ENCODE assay signal across 8 mouse cellular contexts in genomic region chr11:70561937-70562286, GRCm38 (mm10). TPM values are rescaled to one million over a fixed set of nuclear protein-coding genes. Genes with fewer than 3 reads are reported as not detected.
DNase-seq lines count a peak whose midpoint lies in the region; ATAC-seq and TF ChIP-seq lines count a peak whose summit lies in the region.

No protein-coding gene starts in this region.

- no peak for TF ChIP-seq CTCF in C2C12 (IDR thresholded peaks at IDR 0.05; ENCODE audit: control insufficient read depth, insufficient read depth, insufficient read length)
- no peak for TF ChIP-seq CTCF in liver, embryonic 14.5 days (IDR thresholded peaks at IDR 0.05; ENCODE audit: low read depth)

- TF ChIP-seq EP300 in liver, embryonic 14.5 days (IDR thresholded peaks at IDR 0.05; ENCODE audit: low read depth), result no peak

- peaks cover 14% of the 10 kb centered on the region; the same call in 1 of the 2 replicates for H3K36me3 ChIP-seq in heart, embryonic 10.5 days
- peaks cover 8% of the 10 kb centered on the region for H3K36me3 ChIP-seq in C2C12 (ENCODE audit: control insufficient read depth, insufficient read depth)
- H3K36me3 ChIP-seq in forebrain, embryonic 13.5 days (ENCODE audit: poor library complexity, severe bottlenecking), result no peaks in the 10 kb centered on the region
- no peaks in the 10 kb centered on the region for H3K36me3 ChIP-seq in liver, embryonic 14.5 days (replicated peaks; ENCODE audit: control insufficient read depth, insufficient read depth, low read depth)

- H3K4me2 ChIP-seq in forebrain, embryonic 13.5 days, result peak overlapping the region; percentile 82
- H3K4me2 ChIP-seq in liver, embryonic 14.5 days (ENCODE audit: low read depth), result peak overlapping the region; percentile 91

- H3K9ac ChIP-seq in forebrain, embryonic 13.5 days, result peak overlapping the region; percentile 92
- H3K9ac ChIP-seq in liver, embryonic 14.5 days (replicated peaks), result no peak overlapping the region

- H3K79me3 ChIP-seq in C2C12 (ENCODE audit: low read depth), result peaks cover 38% of the 10 kb centered on the region

- DNase-seq in heart, embryonic 10.5 days (ENCODE audit: low spot score), result no peak
- DNase-seq in heart, adult 9 months (ENCODE audit: low spot score in 2 of 2), result no peak
- DNase-seq in liver, embryonic 14.5 days (ENCODE audit: low read depth in 3 of 3, low spot score in 3 of 3), result no peak
- DNase-seq in frontal cortex, adult 2 months (ENCODE audit: extremely low spot score in 1 of 2, low spot score in 1 of 2), result no peak
- DNase-seq in layer of hippocampus, adult 9-11 months, result no peak
- no peak for DNase-seq in embryo, embryonic 9.5 days (ENCODE audit: extremely low spot score)

- H3ac ChIP-seq in C2C12 (ENCODE audit: control insufficient read depth, insufficient read length, low read depth), result peak overlapping the region; percentile 80

- H3K9me3 ChIP-seq in heart, embryonic 10.5 days, result no peaks in the 10 kb centered on the region
- no peaks in the 10 kb centered on the region for H3K9me3 ChIP-seq in forebrain, embryonic 13.5 days (replicated peaks)
- H3K9me3 ChIP-seq in liver, embryonic 14.5 days (ENCODE audit: control insufficient read depth, low read length), result no peaks in the 10 kb centered on the region

- ATAC-seq in forebrain, embryonic 13.5 days, result no peak
- ATAC-seq in liver, embryonic 14.5 days (ENCODE audit: insufficient read depth), result no peak

- peak overlapping the region; percentile 82 for H3K4me3 ChIP-seq in heart, embryonic 10.5 days
- peak overlapping the region; percentile 90 for H3K4me3 ChIP-seq in C2C12 (ENCODE audit: insufficient read depth, poor library complexity, severe bottlenecking)
- peak overlapping the region; percentile 90 for H3K4me3 ChIP-seq in forebrain, embryonic 13.5 days
- peak overlapping the region; percentile 73 to 93 for H3K4me3 ChIP-seq in liver, embryonic 14.5 days (ENCODE audit: insufficient read depth in 1 of 2, low read depth in 2 of 2, low read length in 2 of 2)

- H3K27ac ChIP-seq in heart, embryonic 10.5 days, result peak overlapping the region; percentile 93
- H3K27ac ChIP-seq in forebrain, embryonic 13.5 days, result peak overlapping the region; percentile 86
- H3K27ac ChIP-seq in liver, embryonic 14.5 days, result no peak overlapping the region

- H3K27me3 ChIP-seq in heart, embryonic 10.5 days (ENCODE audit: insufficient read depth, poor library complexity, severe bottlenecking), result no peaks in the 10 kb centered on the region
- no peaks in the 10 kb centered on the region for H3K27me3 ChIP-seq in C2C12 (ENCODE audit: control insufficient read depth, insufficient read depth, insufficient read length)
- H3K27me3 ChIP-seq in forebrain, embryonic 13.5 days, result no peaks in the 10 kb centered on the region
- H3K27me3 ChIP-seq in liver, embryonic 14.5 days (ENCODE audit: control insufficient read depth, insufficient read depth, low read length), result no peaks in the 10 kb centered on the region

- H3K4me1 ChIP-seq in heart, embryonic 10.5 days, result peaks cover 29% of the 10 kb centered on the region
- peaks cover 38% of the 10 kb centered on the region for H3K4me1 ChIP-seq in forebrain, embryonic 13.5 days
- peaks cover 11 to 28% of the 10 kb centered on the region in 2 experiments for H3K4me1 ChIP-seq in liver, embryonic 14.5 days (replicated peaks; ENCODE audit: control insufficient read depth in 2 of 2, insufficient read depth in 2 of 2, low read length in 1 of 2)

- peaks cover 41% of the 10 kb centered on the region for H3K79me2 ChIP-seq in C2C12 (ENCODE audit: control insufficient read depth, insufficient read depth)

- WGBS in heart, embryonic 10.5 days, result 0% methylated on average over 2 of the region's 2 CpGs
- WGBS in forebrain, embryonic 13.5 days, result 0% methylated on average over 2 of the region's 2 CpGs
- WGBS in liver, embryonic 14.5 days (ENCODE audit: insufficient replicate concordance), result 7% methylated on average over 2 of the region's 2 CpGs

TF ChIP-seq in C2C12, 6 proteins besides CTCF, POLR2A, EP300 and RAD21:
- no peak for TF ChIP-seq MAX (IDR thresholded peaks at IDR 0.05)
- no peak for TF ChIP-seq FOSL1 (IDR thresholded peaks at IDR 0.05; ENCODE audit: insufficient read depth, low read length, poor library complexity, severe bottlenecking)
- no peak for TF ChIP-seq USF1 (IDR thresholded peaks at IDR 0.05; ENCODE audit: low read depth)
- no peak for TF ChIP-seq MYOD1 (IDR thresholded peaks at IDR 0.05; ENCODE audit: control insufficient read depth, insufficient read length, low read depth)
- TF ChIP-seq CEBPB (IDR thresholded peaks at IDR 0.05; ENCODE audit: low read depth), result no peak
- no peak for TF ChIP-seq MYOG (IDR thresholded peaks at IDR 0.05; ENCODE audit: control insufficient read depth, extremely low read depth, insufficient read length)

RNA-seq across cellular contexts. Expression of gene Mink1, which starts 0.8 kb away (rescaled TPM):
- polyA plus RNA-seq in heart, embryonic 10.5 days (2016; fragmentation: Nextera tagmentation; extraction: Ambion mirVana), result 12.6 and 14.9 TPM in 2 replicates
- polyA plus RNA-seq in C2C12 (2012; fragmentation: generic; extraction: Trizol), result 34.5 TPM
- polyA plus RNA-seq in forebrain, embryonic 13.5 days (2015; fragmentation: Nextera tagmentation; extraction: Ambion mirVana), result 10.6 and 11.2 TPM in 2 replicates
- 13.7 and 14.1 TPM in 2 replicates for polyA plus RNA-seq in liver, embryonic 14.5 days (2012; rRNA removed)
- polyA plus RNA-seq in liver, embryonic 14.5 days (2014; fragmentation: Nextera tagmentation; extraction: Ambion mirVana), result 3.7 and 5.0 TPM in 2 replicates
- polyA plus RNA-seq in frontal cortex, adult 2 months (2012; rRNA removed), result 285 and 322 TPM in 2 replicates

RNA-seq across cellular contexts. Expression of gene Pld2, which starts 22.0 kb away (rescaled TPM):
- polyA plus RNA-seq in heart, embryonic 10.5 days (2016; fragmentation: Nextera tagmentation; extraction: Ambion mirVana), result 9.4 TPM in 2 replicates
- polyA plus RNA-seq in C2C12 (2012; fragmentation: generic; extraction: Trizol), result 9.3 TPM
- polyA plus RNA-seq in forebrain, embryonic 13.5 days (2015; fragmentation: Nextera tagmentation; extraction: Ambion mirVana), result 2.9 and 4.6 TPM in 2 replicates
- 1.9 and 2.6 TPM in 2 replicates for polyA plus RNA-seq in liver, embryonic 14.5 days (2012; rRNA removed)
- polyA plus RNA-seq in liver, embryonic 14.5 days (2014; fragmentation: Nextera tagmentation; extraction: Ambion mirVana), result 1.3 and 1.5 TPM in 2 replicates
- 23.4 and 28.6 TPM in 2 replicates for polyA plus RNA-seq in frontal cortex, adult 2 months (2012; rRNA removed)

RNA-seq across cellular contexts. Expression of gene Gm40193, which starts 29.2 kb away (rescaled TPM):
- polyA plus RNA-seq in heart, embryonic 10.5 days (2016; fragmentation: Nextera tagmentation; extraction: Ambion mirVana), result not detected in 2 replicates
- polyA plus RNA-seq in C2C12 (2012; fragmentation: generic; extraction: Trizol), result not detected
- not detected in 2 replicates for polyA plus RNA-seq in forebrain, embryonic 13.5 days (2015; fragmentation: Nextera tagmentation; extraction: Ambion mirVana)
- polyA plus RNA-seq in liver, embryonic 14.5 days (2012; rRNA removed), result not detected in 2 replicates
- polyA plus RNA-seq in liver, embryonic 14.5 days (2014; fragmentation: Nextera tagmentation; extraction: Ambion mirVana), result not detected in 2 replicates
- polyA plus RNA-seq in frontal cortex, adult 2 months (2012; rRNA removed), result not detected in 2 replicates

RNA-seq across cellular contexts. Expression of gene Psmb6, which starts 36.7 kb away (rescaled TPM):
- 825 and 969 TPM in 2 replicates for polyA plus RNA-seq in heart, embryonic 10.5 days (2016; fragmentation: Nextera tagmentation; extraction: Ambion mirVana)
- 658 TPM for polyA plus RNA-seq in C2C12 (2012; fragmentation: generic; extraction: Trizol)
- 912 and 933 TPM in 2 replicates for polyA plus RNA-seq in forebrain, embryonic 13.5 days (2015; fragmentation: Nextera tagmentation; extraction: Ambion mirVana)
- 155 and 171 TPM in 2 replicates for polyA plus RNA-seq in liver, embryonic 14.5 days (2012; rRNA removed)
- polyA plus RNA-seq in liver, embryonic 14.5 days (2014; fragmentation: Nextera tagmentation; extraction: Ambion mirVana), result 345 and 363 TPM in 2 replicates
- polyA plus RNA-seq in frontal cortex, adult 2 months (2012; rRNA removed), result 245 and 249 TPM in 2 replicates

RNA-seq across cellular contexts. Expression of gene Gltpd2, which starts 42.9 kb away (rescaled TPM):
- polyA plus RNA-seq in heart, embryonic 10.5 days (2016; fragmentation: Nextera tagmentation; extraction: Ambion mirVana), result 0.25 and 4.3 TPM in 2 replicates
- polyA plus RNA-seq in C2C12 (2012; fragmentation: generic; extraction: Trizol), result not detected
- not detected in 2 replicates for polyA plus RNA-seq in forebrain, embryonic 13.5 days (2015; fragmentation: Nextera tagmentation; extraction: Ambion mirVana)
- polyA plus RNA-seq in liver, embryonic 14.5 days (2012; rRNA removed), result 11.2 and 15.7 TPM in 2 replicates
- 18.4 and 20.3 TPM in 2 replicates for polyA plus RNA-seq in liver, embryonic 14.5 days (2014; fragmentation: Nextera tagmentation; extraction: Ambion mirVana)
- 0.13 TPM in 1 of 2 replicates, not detected in the other for polyA plus RNA-seq in frontal cortex, adult 2 months (2012; rRNA removed)
